Mouse (Mus musculus) heart, embryonic 13.5 days (tissue): ENCODE measurements around the gene Phyhd1. TPM values are rescaled to one million over a fixed set of nuclear protein-coding genes. Genes with fewer than 3 reads are reported as not detected.
A peak's percentile ranks its signal among the peaks of the same experiment; 100 is the strongest.

Source experiments
- ATAC-seq: fragments of 200-750 bp; cut with Nextera tagmentation; 2 replicates; pipeline ENCODE4 v1.8.0; 2017; ENCODE audit warnings: moderate TSS enrichment; ENCODE audit not compliant: insufficient number of reproducible peaks, low FRiP score, low TSS enrichment; ENCODE audit errors: extremely low read depth
- H3K27ac ChIP-seq: fragments of 300-500 bp; sonication (generic); replicated peaks from 2 replicates; pipeline ENCODE4 v1.5.1; 2015; ENCODE audit warnings: moderate library complexity, mild to moderate bottlenecking, inconsistent platforms
- H3K27me3 ChIP-seq: fragments of 300-500 bp; sonication (generic); replicated peaks from 2 replicates; pipeline ENCODE4 v1.6.1; 2015; ENCODE audit warnings: mild to moderate bottlenecking, inconsistent platforms
- H3K36me3 ChIP-seq: fragments of 300-500 bp; sonication (generic); 2 replicates; pipeline ENCODE4 v1.6.1; 2015; ENCODE audit warnings: mild to moderate bottlenecking, inconsistent platforms
- H3K4me1 ChIP-seq: fragments of 300-500 bp; sonication (generic); 2 replicates; pipeline ENCODE4 v1.6.1; 2015; ENCODE audit warnings: inconsistent platforms
- H3K4me2 ChIP-seq: fragments of 300-500 bp; sonication (generic); 2 replicates; pipeline ENCODE4 v1.6.1; 2015; ENCODE audit warnings: inconsistent platforms, mild to moderate bottlenecking, moderate library complexity
- H3K4me3 ChIP-seq: fragments of 300-500 bp; sonication (generic); 2 replicates; pipeline ENCODE4 v1.5.1; 2015; ENCODE audit warnings: moderate library complexity, mild to moderate bottlenecking, inconsistent platforms
- H3K9ac ChIP-seq: fragments of 300-500 bp; sonication (generic); 2 replicates; pipeline ENCODE4 v1.6.1; 2015; ENCODE audit warnings: inconsistent platforms, mild to moderate bottlenecking, moderate library complexity
- H3K9me3 ChIP-seq: fragments of 300-500 bp; sonication (generic); 2 replicates; pipeline ENCODE4 v1.6.1; 2016; ENCODE audit warnings: inconsistent platforms
- WGBS: fragments of 180-500 bp; shearing (Covaris S2); methylation state at CpG from one replicate; pipeline ENCODE4 v1.1.7; 2015; ENCODE audit warnings: mixed read lengths; 5-methylcytosine and 5-hydroxymethylcytosine counted together
- polyA plus RNA-seq: library from polyadenylated mRNA; unstranded; fragments of >200 nt; fragmentation: Nextera tagmentation; extraction: Ambion mirVana; gene quantifications from 2 replicates; pipeline ENCODE4 v1.2.1, GENCODE M21; 2015

The Phyhd1 gene
- polyA plus RNA-seq, 1 experiment from 2014 or later: 7.0 TPM

DNA sequence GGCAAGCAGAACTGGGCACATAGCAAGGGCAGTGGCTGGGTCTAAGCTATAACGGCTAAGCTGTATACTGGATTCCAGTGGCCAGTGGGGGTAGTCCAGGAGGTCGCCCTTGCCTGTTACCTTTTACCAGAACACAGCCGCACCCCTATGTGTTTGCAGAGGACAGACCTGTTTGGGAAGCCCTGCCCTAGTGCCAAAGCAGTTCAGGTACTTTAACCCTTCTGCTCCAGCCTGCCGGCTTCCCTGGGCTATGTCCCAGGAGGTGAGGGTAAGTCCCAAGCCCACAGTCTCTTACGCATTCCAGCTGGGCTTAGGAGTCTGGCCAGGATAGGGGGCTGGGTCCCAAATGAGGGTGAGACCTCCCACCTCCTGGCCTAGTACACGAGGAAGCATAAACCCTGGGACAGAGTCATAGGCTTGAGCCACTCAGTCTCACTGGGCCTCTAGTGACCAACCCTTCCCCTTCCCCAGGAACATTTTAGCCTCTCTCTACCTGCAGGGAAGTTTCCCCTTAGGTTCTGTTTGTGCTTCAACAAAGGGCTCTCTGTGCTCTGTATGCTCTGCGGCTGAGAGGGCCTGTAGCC, 21.3 kb upstream of the Phyhd1 start:
- H3K27ac ChIP-seq: no peak overlapping the region
- no peak for ATAC-seq
- WGBS: 72% methylated on average over 7 of the region's 7 CpGs

DNA sequence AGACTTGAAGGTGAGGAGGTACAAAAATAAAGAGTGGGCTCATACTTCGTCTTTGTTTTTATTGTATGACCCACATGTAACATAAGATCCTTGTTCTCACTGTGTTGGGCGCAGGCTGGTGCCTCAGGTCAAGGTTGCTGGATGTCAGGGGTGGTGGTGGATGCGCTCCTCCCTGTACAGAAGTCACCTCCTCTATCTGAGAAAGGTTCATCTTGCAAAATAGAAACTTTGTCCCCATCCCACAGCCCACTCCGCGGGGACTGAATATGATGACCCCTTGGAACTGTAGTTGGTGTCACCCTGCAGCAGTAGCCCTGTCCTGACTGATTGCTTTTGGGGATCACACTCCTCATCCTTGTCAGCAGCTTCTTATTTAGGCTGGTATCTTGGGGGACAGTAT, 19.0 kb upstream of the Phyhd1 start:
- Histone ChIP-seq H3K27ac (no peak overlapping the region), H3K9ac (no peak overlapping the region), H3K4me1 (peaks cover 39% of the 10 kb centered on the region), H3K9me3 (no peaks in the 10 kb centered on the region), H3K36me3 (peaks cover 83% of the 10 kb centered on the region), H3K4me3 (no peak overlapping the region), H3K27me3 (no peaks in the 10 kb centered on the region), H3K4me2 (no peak overlapping the region)
- 87% methylated on average over 5 of the region's 5 CpGs for WGBS
- no peak for ATAC-seq

More for the DNA sequence above, 21.3 kb upstream of the Phyhd1 start:
- Histone ChIP-seq H3K4me3 (no peak overlapping the region), H3K4me2 (no peak overlapping the region), H3K9me3 (no peaks in the 10 kb centered on the region), H3K27me3 (no peaks in the 10 kb centered on the region), H3K36me3 (peaks cover 85% of the 10 kb centered on the region), H3K4me1 (peaks cover 43% of the 10 kb centered on the region), H3K9ac (no peak overlapping the region)

DNA sequence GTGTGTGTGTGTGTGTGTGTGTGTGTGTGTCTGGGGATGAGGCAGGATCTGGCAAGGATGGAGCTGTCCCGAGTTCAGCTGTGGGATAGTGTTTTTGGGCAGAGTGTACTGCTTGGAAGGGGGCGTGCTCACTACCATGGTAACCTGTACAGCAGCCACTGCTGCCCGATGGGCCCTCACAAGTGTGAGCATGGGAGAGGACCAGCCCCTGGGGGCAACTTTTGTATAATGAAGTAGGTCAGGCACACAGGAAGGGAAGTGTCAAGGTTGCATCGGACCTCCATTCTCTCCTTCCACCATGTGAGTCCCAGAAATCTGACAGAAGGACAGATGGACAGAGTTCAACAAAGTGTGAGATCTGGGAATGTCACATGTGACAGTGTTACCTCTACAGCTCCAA, 18.3 kb upstream of the Phyhd1 start:
- Histone ChIP-seq H3K27ac (no peak overlapping the region), H3K36me3 (peaks cover 82% of the 10 kb centered on the region), H3K4me3 (no peak overlapping the region), H3K4me1 (peaks cover 39% of the 10 kb centered on the region), H3K9ac (no peak overlapping the region), H3K9me3 (no peaks in the 10 kb centered on the region), H3K27me3 (no peaks in the 10 kb centered on the region), H3K4me2 (no peak overlapping the region)
- ATAC-seq: no peak
- WGBS: 64% methylated on average over 4 of the region's 4 CpGs

DNA sequence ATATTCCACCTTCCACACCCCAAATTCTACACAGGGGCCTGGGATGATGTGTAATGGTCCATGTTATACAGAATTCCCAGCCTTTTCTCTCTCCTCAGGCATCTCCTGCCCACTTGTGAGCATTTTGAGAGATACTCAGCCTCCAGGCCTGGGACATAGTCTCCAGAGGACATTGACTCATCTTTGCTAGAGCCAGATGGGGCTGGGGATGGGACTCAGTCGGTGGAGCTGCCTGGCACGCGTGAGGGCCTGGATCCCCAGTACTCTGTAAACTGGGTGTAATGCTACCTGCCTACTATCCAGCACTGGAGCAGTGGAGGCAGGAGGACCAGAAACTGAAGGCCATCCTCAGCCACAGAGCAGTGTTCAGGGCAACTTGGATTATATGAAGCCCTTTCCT, 16.8 kb upstream of the Phyhd1 start:
- no peaks in the 10 kb centered on the region for H3K9me3 ChIP-seq
- no peak for ATAC-seq
- no peak overlapping the region for H3K27ac ChIP-seq
- no peaks in the 10 kb centered on the region for H3K27me3 ChIP-seq
- 94% methylated on average over 3 of the region's 3 CpGs for WGBS
- peaks cover 36% of the 10 kb centered on the region for H3K4me1 ChIP-seq
- peaks cover 77% of the 10 kb centered on the region for H3K36me3 ChIP-seq
- H3K4me3 ChIP-seq: no peak overlapping the region
- H3K4me2 ChIP-seq: no peak overlapping the region
- no peak overlapping the region for H3K9ac ChIP-seq

DNA sequence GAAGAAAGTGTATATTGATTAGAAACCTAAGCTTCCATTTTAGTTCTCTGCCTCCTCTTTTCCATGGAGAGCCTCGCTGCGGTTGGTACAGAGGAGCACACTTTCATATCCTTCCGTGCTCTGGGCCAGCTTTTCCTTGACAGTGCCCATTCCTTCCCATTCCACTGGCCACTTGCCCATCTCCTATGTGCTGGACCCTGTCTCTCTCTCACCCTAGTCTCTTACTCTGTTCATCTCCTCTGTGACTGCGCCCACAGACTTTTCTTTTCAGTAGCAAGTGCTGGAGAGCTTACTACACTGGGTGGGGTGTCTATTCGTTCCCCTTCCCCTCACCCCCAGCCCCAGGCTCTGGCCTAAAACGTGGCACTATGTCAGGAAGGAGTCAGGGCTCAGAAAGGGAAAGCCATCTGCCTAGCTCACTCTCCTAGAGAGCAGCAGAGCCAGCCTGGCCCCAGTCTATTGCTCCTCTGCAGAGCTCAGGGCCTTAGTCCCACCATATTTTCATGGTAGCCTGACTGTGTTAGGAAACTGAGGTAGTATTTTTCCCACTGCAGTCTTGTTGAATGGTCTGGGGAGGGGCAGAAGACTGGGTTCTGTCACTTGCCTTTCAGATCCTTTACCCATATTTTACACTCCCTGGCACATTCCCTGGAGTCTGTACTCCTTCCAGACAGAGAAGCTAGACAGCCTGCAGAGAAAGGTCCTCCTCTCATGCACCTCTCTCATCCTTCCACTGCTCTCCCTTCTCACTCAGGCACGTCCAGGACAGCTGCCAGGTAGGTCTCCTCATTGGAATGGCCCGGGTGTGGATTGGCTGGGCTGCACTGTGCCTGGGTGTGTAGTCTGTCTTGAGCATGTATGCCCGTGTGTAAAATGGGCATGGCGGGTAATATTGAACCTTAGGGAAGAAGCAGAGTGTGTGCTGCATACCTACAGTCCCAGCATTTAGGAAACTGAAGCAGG, 15.6 kb upstream of the Phyhd1 start:
- WGBS: 83% methylated on average over 10 of the region's 10 CpGs
- peak overlapping the region; percentile 60 for H3K27ac ChIP-seq
- peaks cover 78% of the 10 kb centered on the region for H3K36me3 ChIP-seq

DNA sequence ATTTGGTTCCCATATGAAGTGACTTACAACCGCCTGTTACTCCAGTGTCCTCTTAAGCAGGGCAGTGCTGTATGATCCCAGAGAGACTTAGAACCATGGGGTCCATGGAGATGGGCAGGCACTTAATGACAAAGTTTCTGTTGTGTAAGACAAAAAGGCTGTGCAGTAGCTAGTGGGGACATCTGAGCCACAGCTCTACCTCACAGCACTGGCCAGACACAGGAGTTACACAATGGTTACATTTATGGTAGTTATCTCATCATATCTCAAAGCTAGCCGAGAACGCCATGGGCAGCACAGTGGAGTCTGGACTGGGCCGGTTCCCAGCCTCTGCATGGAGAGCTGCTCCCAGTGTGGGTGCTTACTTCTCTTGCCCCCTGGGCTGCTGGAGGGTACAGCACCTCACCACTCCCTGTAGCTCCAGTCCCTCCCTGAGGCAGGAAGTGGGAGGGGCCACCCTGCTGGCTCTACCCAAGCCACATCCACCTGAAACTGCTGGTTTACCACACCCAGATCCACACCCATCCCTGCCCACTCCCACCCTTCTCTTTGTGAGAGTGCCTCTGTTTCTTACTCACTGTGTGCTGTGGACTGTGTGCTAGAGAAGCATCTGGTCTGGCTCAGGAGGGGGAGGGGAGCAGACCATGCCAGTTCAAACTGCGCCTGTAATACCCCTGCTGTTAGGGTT, 14.4 kb upstream of the Phyhd1 start:
- Histone ChIP-seq H3K4me2 (no peak overlapping the region), H3K9me3 (no peaks in the 10 kb centered on the region), H3K27ac (peak overlapping the region; percentile 60), H3K4me1 (peaks cover 32% of the 10 kb centered on the region), H3K36me3 (peaks cover 80% of the 10 kb centered on the region), H3K9ac (peak overlapping the region; percentile 1), H3K4me3 (no peak overlapping the region), H3K27me3 (no peaks in the 10 kb centered on the region)
- WGBS: 55% methylated on average over 5 of the region's 5 CpGs
- 0 out of 2 replicates have a peak, but pooled peaks have one; percentile 14 for ATAC-seq

More for the DNA sequence above, 15.6 kb upstream of the Phyhd1 start:
- Histone ChIP-seq H3K4me2 (no peak overlapping the region), H3K9me3 (no peaks in the 10 kb centered on the region), H3K4me3 (no peak overlapping the region), H3K4me1 (peaks cover 35% of the 10 kb centered on the region), H3K9ac (0 out of 2 replicates have a peak overlapping the region, but pooled peaks have one; percentile 8), H3K27me3 (no peaks in the 10 kb centered on the region)
- no peak for ATAC-seq

DNA sequence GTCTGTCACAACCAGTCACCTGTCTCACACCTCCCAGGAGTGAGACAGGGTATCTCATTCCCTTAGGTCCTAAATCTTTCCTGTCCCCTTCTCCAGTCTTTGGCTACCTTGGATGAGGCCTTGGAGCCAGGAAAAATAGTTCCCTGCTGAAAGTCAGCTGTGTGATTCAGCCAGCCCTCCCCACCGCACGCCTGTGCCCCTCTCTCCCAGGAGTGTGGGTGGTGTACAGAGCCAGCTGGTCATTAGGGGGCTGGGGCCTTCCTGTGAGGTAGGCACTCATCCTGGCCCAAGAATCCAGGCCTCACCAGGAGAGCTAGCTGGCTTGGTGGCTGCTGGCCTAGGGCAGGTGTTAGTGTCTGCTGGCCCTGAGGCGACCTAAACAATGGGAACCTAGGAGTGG, 13.5 kb upstream of the Phyhd1 start:
- Histone ChIP-seq H3K4me3 (no peak overlapping the region), H3K27ac (peak overlapping the region; percentile 60), H3K4me1 (peaks cover 38% of the 10 kb centered on the region), H3K9ac (peak overlapping the region; percentile 28; the same call in 1 of the 2 replicates), H3K36me3 (peaks cover 82% of the 10 kb centered on the region), H3K27me3 (no peaks in the 10 kb centered on the region), H3K9me3 (no peaks in the 10 kb centered on the region), H3K4me2 (no peak overlapping the region)
- WGBS: 85% methylated on average over 3 of the region's 3 CpGs
- ATAC-seq: no peak

DNA sequence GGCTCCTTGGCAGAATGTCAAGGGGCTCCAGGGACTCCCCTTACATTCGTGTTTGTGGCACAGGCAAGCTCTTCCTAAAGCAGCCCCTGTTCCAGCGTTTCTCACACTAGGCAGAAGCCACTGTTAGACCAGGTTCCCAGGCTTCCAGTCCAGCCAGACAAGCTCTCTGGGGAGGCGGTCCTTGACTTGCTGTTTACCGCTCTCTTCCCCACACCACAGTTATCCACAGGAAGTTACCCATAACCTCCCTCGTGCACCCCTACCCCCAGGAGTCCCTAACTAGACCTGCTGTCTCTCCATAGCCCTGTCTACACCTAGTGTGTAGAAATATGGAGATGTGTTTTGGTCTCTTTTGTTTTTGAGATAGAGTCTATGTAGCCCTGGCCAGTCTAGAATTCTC, 12.2 kb upstream of the Phyhd1 start:
- ATAC-seq: no peak
- Histone ChIP-seq H3K9ac (no peak overlapping the region), H3K36me3 (peaks cover 84% of the 10 kb centered on the region), H3K27ac (no peak overlapping the region), H3K9me3 (no peaks in the 10 kb centered on the region), H3K4me2 (no peak overlapping the region), H3K4me3 (no peak overlapping the region), H3K27me3 (no peaks in the 10 kb centered on the region), H3K4me1 (peaks cover 51% of the 10 kb centered on the region)
- 72% methylated on average over 5 of the region's 5 CpGs for WGBS

DNA sequence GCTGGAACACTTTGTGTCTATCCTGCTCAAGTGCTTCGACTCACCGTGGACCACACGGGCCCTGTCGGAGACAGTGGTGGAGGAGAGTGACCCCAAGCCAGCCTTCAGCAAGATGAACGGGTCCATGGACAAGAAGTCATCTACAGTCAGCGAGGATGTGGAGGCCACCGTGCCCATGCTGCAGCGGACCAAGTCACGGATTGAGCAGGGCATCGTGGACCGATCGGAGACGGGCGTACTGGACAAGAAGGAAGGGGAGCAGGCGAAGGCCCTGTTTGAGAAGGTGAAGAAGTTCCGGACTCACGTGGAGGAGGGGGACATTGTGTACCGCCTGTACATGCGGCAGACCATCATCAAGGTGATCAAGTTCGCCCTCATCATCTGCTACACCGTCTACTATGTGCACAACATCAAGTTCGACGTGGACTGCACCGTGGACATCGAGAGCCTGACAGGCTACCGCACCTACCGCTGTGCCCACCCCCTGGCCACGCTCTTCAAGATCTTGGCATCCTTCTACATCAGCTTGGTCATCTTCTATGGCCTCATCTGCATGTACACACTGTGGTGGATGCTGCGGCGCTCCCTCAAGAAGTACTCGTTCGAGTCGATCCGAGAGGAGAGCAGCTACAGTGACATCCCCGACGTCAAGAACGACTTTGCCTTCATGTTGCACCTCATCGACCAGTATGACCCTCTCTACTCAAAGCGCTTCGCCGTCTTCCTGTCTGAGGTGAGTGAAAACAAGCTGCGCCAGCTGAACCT, 10.2 kb upstream of the Phyhd1 start:
- 94% methylated on average over 42 of the region's 42 CpGs for WGBS
- H3K36me3 ChIP-seq: peaks cover 86% of the 10 kb centered on the region
- peaks cover 59% of the 10 kb centered on the region for H3K4me1 ChIP-seq
- no peaks in the 10 kb centered on the region for H3K27me3 ChIP-seq
- H3K4me2 ChIP-seq: no peak overlapping the region
- H3K27ac ChIP-seq: no peak overlapping the region
- H3K9me3 ChIP-seq: no peaks in the 10 kb centered on the region
- no peak overlapping the region for H3K9ac ChIP-seq
- ATAC-seq: no peak
- H3K4me3 ChIP-seq: no peak overlapping the region

DNA sequence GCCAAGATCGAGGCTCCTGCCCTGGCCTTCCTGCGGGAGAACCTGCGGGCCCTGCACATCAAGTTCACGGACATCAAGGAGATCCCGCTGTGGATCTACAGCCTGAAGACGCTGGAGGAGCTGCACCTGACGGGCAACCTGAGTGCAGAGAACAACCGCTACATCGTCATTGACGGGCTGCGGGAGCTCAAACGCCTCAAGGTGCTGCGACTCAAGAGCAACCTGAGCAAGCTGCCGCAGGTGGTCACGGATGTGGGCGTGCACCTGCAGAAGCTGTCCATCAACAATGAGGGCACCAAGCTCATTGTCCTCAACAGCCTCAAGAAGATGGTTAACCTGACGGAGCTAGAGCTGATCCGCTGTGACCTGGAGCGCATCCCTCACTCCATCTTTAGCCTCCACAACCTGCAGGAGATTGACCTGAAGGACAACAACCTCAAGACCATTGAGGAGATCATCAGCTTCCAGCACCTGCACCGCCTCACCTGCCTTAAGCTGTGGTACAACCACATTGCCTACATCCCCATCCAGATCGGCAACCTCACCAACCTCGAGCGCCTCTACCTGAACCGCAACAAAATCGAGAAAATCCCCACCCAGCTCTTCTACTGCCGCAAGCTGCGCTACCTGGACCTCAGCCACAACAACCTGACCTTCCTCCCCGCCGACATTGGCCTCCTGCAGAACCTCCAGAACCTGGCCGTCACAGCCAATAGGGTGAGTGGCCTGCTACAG, 9.2 kb upstream of the Phyhd1 start:
- Histone ChIP-seq H3K4me3 (no peak overlapping the region), H3K27ac (no peak overlapping the region), H3K27me3 (no peaks in the 10 kb centered on the region), H3K36me3 (peaks cover 91% of the 10 kb centered on the region), H3K4me1 (peaks cover 49% of the 10 kb centered on the region), H3K9me3 (no peaks in the 10 kb centered on the region), H3K4me2 (no peak overlapping the region), H3K9ac (no peak overlapping the region)
- 95% methylated on average over 30 of the region's 30 CpGs for WGBS
- ATAC-seq: no peak
